Mouse (Mus musculus): ENCODE data around the gene Gzmf.
"Not testable (repeated sequence)": the region's sequence is repeated elsewhere in the genome, so short reads cannot be mapped to it uniquely, and the experiment has no call there.

The Gzmf gene

DNA sequence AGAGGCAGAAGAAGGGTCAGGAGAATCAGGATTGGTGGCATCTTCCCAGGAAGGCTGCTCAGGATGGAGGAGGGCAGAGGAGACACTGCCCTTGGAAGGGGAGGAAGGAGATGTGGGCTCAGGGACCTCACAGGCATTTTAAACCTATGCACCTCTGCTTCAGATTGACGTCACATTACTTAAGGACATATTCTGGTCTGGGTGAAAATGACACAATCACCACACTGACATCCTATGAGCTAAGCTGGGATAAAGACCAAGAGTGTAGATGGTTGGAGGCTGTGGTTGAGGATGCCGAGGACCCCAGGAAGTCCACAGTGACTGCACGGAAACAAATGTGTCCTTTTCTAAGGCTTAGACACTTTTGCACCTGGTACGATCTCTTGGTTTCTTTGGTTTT, at the start of gene Gzmf:
Gene Gzmf, minus strand, starts transcription at position 101 of the 400 bp plus-strand sequence.
- no peak for DNase-seq

DNA sequence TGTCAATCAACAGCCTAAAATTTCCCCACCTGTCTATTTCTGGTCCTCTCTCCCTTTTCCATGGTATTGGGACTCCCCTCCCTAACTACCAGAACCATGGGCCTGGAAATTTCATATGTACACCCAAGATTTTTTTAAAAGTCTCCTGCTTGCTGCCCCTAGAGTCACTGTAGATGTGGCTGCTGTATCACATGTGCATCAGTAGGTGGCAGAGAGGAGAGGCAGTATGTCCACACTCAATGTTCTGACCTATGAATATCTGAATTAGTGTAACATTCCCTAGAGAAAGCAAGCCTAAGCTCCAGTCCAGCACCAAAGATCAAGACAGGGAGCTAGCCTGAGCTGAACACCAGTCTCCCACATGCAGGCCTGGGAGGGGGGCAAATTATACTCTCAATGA, 29.2 kb upstream of the Gzmf start:
- DNase-seq = no peak

DNA sequence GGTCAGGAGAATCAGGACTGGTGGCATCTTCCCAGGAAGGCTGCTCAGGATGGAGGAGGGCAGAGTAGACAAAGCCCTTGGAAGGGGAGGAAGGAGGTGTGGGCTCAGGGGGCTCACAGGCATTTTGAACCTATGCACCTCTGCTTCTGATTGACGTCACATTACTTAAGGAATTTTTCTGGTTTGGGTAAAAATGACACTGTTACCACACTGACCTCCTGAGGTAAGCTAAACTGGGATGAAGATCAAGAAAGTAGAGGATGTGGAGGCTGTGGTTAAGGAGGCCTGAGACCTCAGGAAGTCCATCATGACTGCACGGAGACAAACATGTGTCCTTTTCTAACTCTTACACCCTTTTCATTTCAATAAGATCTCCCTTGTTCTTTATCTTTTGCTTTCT, 23.3 kb upstream of the Gzmf start, which contains the start of gene Gzmc:
Gene Gzmc, minus strand, starts transcription at position 101 of the 400 bp plus-strand sequence.
- no peak for DNase-seq

DNA sequence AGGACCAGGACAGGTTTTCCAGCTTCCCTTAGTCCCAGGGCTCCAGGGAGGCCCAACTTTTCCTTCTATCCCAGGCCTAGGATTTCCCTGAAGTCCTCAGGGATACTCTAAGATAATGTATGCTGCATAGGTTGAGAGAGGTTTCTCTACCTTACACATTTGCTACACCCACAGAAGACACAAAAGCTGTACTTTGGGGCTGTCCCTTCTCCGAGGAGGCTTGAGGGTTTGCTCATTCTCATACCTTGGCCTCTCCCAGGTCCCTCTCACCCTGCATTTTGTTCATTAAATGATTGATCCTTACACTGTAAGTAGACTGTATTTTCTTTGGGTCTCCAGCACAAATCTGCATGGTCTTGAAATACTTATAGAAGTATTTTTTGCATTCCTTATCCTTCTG, 5.6 kb downstream of the Gzmf start:
- no peak for DNase-seq

DNA sequence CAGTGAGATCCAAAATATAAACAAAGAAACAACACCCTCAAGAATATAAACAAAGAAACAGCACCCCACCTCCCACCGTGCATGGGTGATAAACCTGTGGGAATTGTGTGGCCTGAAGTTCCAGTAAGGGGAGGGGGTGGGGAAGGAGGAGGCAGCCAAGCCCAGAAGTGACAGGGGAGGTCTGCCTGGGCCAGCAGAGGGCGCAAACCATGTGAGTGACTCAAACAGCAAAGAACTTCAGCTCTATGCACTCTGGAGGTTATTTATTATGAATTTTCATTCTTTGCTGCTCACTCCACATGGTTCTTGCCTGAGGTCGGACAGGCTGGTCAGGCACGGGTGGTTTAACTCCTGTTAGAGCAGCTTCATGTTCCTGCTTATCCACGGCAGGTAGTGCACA, 6.2 kb downstream of the Gzmf start:
- DNase-seq = not testable (repeated sequence)

DNA sequence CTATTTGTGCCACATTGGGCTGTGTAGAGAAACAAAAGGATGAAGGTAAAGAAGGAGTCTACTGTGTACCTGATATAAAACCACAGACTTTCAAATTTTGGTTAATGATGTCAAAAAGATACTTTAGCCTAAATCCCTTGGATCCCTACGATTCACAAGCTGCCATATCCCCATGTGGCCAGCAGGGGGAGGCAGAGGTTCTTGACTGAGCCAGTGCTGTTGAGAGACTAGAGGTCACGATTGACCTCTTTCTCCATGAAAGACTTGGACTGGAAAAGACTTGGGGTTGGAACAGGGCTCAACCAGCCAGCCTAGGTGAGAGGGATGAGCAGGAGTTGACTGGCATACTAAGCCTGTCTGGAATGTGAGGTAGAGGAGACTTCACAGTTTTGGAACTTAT, 7.2 kb downstream of the Gzmf start:
- DNase-seq = peak; percentile 60 to 67

DNA sequence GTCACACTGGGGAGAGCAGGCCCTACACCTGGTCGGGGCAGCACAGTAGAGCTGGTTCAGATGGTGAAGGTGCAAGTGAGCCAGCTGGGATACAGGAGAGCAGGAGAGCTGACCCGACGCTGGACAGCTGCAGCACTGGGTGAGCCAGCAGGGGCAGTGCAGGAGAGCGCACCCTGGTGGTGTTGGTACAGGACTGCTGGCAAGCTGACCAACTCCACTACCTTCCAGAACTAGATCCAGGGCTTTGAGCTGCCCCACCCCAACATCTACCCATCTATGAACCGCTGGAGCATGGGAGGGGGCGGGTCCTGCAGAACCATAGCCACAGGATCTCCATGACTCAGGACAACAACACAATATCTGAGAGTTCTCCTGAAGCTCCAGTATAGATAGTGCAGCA, 24.3 kb downstream of the Gzmf start:
- no peak for DNase-seq

DNA sequence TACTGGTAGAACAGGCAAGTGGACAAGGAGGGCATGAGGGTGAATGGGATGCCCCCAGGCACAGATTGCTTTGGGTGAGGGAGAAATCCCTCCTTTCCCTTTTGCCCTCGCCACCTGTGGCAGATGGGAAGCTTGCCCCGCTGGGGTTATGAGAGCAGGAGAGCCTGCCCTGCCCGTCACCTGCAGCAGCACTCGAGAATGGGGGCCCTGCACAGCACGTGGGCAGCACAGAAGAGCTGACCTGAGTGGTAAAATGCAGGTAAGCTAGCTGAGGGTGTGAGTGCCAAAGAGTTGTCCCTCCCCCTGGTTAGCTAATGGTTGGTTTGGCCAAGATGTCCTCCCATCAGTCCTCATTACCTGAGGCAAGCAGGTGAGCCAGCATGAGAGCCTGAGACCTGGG, 24.7 kb downstream of the Gzmf start:
- no peak for DNase-seq

DNA sequence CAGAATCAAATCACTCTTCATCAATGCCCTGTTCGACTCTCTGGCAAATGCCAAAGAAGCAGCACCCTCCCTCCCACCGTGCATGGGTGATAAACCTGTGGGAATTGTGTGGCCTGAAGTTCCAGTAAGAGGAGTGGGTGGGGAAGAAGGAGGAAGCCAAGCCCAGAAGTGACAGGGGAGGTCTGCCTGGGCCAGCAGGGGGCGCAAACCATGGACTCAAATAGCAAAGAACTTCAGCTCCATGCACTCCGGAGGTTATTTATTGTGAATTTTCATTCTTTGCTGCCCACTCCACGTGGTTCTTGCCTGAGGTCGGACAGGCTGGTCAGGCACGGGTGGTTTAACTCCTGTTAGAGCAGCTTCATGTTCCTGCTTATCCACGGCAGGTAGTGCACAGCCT, 33.6 kb downstream of the Gzmf start:
- DNase-seq = peak in 1 of 2 experiments; percentile 7

DNA sequence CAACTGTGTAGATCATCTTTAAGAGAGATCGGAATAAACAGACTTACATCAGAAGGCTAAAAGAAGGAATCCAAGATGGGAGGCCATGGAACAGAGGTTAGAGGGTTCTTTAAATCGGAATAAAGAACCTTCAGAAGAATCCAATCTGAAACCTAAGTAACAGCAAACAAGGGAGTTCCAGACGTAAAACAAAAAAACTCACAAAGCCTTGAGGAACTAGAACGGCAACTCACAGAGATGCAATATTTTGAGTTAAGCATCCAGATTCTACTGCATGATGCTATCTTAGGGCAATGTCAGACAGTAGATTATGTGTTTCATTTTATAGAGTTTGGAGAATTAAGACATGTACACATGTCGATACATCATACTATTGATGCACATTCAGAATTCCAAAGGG, 36.7 kb downstream of the Gzmf start, which contains the start of gene Gzmn:
Gene Gzmn, minus strand, starts transcription at position 101 of the 400 bp plus-strand sequence.
- DNase-seq = no peak

DNA sequence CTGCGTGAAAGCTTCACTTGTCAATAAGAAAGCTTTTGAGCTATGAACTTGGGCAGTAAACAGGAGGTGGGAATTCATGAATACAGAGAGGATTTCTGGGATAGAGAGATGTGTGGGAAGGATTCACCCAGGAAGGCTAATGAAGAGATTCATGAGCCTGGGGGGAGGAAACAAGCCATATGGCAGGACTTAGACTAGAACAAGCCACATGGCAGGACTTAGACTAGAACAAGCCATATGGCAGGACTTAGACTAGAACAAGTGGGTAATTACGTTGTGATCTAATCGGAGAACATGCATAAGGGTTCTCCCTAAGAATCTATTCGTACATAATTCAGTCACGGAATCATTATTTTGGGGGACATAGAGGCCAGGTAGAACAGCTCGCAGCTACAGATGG, 37.8 kb downstream of the Gzmf start:
- DNase-seq = no peak

DNA sequence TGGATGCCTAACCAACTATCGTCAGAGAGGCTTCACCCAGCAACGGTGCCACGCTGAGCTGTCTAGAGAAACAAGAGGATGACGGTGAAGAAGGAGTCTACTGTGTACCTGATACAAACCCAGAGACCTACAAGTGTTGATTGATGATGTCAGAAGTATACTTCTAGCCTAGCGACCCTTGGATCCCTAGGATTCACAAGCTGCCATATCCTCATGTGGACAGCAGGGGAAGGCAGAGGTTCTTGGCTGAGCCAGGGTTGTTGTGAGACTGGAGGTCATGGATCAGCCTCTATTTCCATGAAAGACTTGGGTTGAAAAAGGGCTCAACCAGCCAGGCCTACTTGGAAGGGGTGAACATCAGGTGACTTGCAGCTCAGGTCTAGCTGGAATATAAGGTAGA, 38.5 kb downstream of the Gzmf start:
- no peak for DNase-seq

DNA sequence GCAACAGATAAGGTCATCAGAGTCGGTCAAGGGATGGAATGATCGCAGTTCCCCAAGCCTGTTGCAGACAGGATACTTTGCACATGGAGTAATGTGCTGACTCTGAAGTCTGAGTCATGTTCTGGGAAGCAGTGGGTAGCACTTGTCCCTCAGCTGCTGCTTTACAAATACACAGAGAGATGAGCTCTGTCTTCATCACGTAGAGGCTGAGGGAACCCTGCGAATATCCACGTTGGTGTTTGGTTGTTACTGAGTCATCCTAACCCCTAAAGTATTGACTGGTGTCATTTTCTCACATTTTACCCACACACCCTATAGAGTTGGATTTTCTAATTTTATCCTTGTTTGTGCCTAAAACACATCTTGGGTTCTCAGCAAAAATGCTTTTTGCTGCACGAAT, 43.2 kb downstream of the Gzmf start:
- DNase-seq = no peak

DNA sequence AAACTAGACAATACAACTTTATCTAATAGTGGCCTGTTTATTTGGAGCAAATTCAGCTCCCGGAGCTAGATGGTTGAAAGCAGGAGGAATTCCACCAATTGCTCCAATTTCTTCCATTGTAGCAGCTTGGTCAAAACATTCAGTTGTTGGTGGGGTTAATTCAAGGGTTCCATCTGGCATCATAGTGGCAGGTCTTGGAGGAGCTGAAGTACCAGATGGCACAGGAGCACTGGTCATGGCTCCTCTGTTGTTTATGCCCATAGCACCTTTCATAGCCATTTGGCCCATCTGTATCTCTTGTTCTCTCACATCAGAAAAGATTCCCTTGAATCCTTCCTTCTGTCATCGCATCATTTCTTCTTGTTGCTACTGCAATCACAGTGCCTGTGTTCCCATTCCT, 49.1 kb downstream of the Gzmf start:
- peak; percentile 10 to 25 for DNase-seq

DNA sequence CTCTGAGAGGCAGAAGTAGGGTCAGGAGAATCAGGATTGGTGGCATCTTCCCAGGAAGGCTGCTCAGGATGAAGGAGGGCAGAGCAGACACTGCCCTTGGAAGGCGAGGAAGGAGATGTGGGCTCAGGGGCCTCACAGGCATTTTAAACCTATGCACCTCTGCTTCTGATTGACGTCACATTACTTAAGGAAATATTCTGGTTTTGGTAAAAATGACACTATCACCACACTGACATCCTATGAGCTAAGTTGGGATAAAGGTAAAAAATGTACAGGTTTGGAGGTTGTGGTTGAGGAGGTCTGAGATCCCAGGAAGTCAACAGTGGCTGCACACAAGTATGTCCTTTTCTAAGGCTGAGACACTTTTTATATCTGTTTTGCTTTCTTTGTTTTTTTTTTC, 51.7 kb downstream of the Gzmf start, which contains the start of gene Gzmg:
Gene Gzmg, minus strand, starts transcription at position 101 of the 400 bp plus-strand sequence.
- not testable (repeated sequence) for DNase-seq

DNA sequence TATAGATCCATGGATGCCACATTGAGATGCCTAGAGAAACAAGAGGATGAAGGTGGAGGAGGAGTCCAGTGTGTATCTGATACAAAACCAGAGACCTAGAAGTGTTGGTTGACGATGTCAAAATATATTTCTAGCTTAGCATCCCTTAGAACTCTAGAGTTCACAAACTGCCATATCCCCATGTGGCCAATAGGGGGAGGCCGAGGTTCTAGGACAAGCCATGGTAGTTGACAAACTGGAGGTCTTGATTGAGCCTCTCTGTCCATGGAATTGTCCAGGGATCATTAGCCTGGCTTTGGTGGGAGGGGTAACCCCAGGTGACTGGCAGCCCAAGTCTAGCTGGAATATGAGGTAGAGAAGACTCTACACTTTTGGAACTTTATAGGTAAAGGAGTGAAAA, 55.9 kb downstream of the Gzmf start:
- no peak for DNase-seq
